In genomic region chr3:98335886-98336285, GRCm38 (mm10) we compare ENCODE assay signal across 9 mouse cellular contexts. TPM values are rescaled to one million over a fixed set of nuclear protein-coding genes. Genes with fewer than 3 reads are reported as not detected.
DNase-seq lines count a peak whose midpoint lies in the region; ATAC-seq and TF ChIP-seq lines count a peak whose summit lies in the region.
"Had no signal": no experiment of that assay in that cellular context is flagged by ENCODE, and none has a peak within 500 bp of the region (broad histone marks: within the 10 kb centered on the region; RNA-seq: fewer than 3 reads in every experiment).

No protein-coding gene starts in this region.

- no peak overlapping the region for H3ac ChIP-seq in myocyte (ENCODE audit: control insufficient read depth, insufficient read length)

- no peaks in the 10 kb centered on the region for H3K27me3 ChIP-seq in embryonic facial prominence, embryonic 13.5 days
- no peaks in the 10 kb centered on the region for H3K27me3 ChIP-seq in embryonic facial prominence, embryonic 10.5 days (replicated peaks; ENCODE audit: low read depth, poor library complexity, severe bottlenecking)
- H3K27me3 ChIP-seq in hindbrain, embryonic 14.5 days (ENCODE audit: control insufficient read depth, insufficient read depth, low read length) = no peaks in the 10 kb centered on the region
- H3K27me3 ChIP-seq in myocyte (ENCODE audit: control insufficient read depth, insufficient read depth, insufficient read length) = no peaks in the 10 kb centered on the region

- WGBS in embryonic facial prominence, embryonic 13.5 days = 61% methylated on average over 7 of the region's 7 CpGs
- WGBS in embryonic facial prominence, embryonic 10.5 days = 83% methylated on average over 7 of the region's 7 CpGs
- 70% methylated on average over 7 of the region's 7 CpGs for WGBS in hindbrain, embryonic 14.5 days

- H3K79me2 ChIP-seq in myocyte (ENCODE audit: control insufficient read depth, insufficient read depth) = peaks cover 53% of the 10 kb centered on the region

- 0 out of 2 replicates have a peak overlapping the region, but pooled peaks have one; percentile 78 for H3K4me2 ChIP-seq in embryonic facial prominence, embryonic 13.5 days
- H3K4me2 ChIP-seq in hindbrain, embryonic 14.5 days (replicated peaks) = peak overlapping the region; percentile 100; the same call in 1 of the 2 replicates
- peak overlapping the region; percentile 88 for H3K4me2 ChIP-seq in myocyte (ENCODE audit: low read depth)
- H3K4me2 ChIP-seq: heart, embryonic 11.5 days had no signal

- intact Hi-C loops in left cerebral cortex, postnatal 25 days (cut with DNase I) = no loop called here

- H3K4me3 ChIP-seq in embryonic facial prominence, embryonic 13.5 days = no peak overlapping the region
- no peak overlapping the region for H3K4me3 ChIP-seq in embryonic facial prominence, embryonic 10.5 days
- no peak overlapping the region for H3K4me3 ChIP-seq in hindbrain, embryonic 14.5 days (replicated peaks; ENCODE audit: low read length)
- H3K4me3 ChIP-seq in myocyte = no peak overlapping the region

- H3K9me3 ChIP-seq in embryonic facial prominence, embryonic 13.5 days = no peaks in the 10 kb centered on the region
- no peaks in the 10 kb centered on the region for H3K9me3 ChIP-seq in embryonic facial prominence, embryonic 10.5 days
- H3K9me3 ChIP-seq in hindbrain, embryonic 14.5 days (ENCODE audit: control insufficient read depth, low read length) = no peaks in the 10 kb centered on the region

- no peak overlapping the region for H3K27ac ChIP-seq in embryonic facial prominence, embryonic 13.5 days
- H3K27ac ChIP-seq in embryonic facial prominence, embryonic 10.5 days (replicated peaks) = no peak overlapping the region
- H3K27ac ChIP-seq in hindbrain, embryonic 14.5 days = no peak overlapping the region

- TF ChIP-seq POLR2A in myocyte (IDR thresholded peaks at IDR 0.05; ENCODE audit: insufficient read length, low read depth) = no peak

- H3K9ac ChIP-seq in embryonic facial prominence, embryonic 13.5 days = 0 out of 2 replicates have a peak overlapping the region, but pooled peaks have one; percentile 12
- no peak overlapping the region for H3K9ac ChIP-seq in hindbrain, embryonic 14.5 days

- ATAC-seq in embryonic facial prominence, embryonic 13.5 days (ENCODE audit: insufficient number of reproducible peaks, insufficient read depth, low FRiP score, low TSS enrichment, low read depth) = no peak
- ATAC-seq in hindbrain, embryonic 14.5 days (ENCODE audit: low FRiP score) = no peak

- no peak for DNase-seq in embryonic facial prominence, embryonic 10.5 days (ENCODE audit: low spot score)
- DNase-seq in CD4-positive helper T cell, adult 2 months (ENCODE audit: low read depth, low spot score) = peak; percentile 35
- DNase-seq in hindbrain, embryonic 14.5 days (ENCODE audit: low spot score) = no peak
- no peak for DNase-seq in left cerebral cortex, postnatal 25 days (ENCODE audit: low spot score in 2 of 2)
- DNase-seq in layer of hippocampus, adult 11-12 months (ENCODE audit: low spot score) = no peak
- no peak for DNase-seq in cerebellum, adult 9-10 months

- peaks cover 41% of the 10 kb centered on the region for H3K4me1 ChIP-seq in embryonic facial prominence, embryonic 13.5 days
- H3K4me1 ChIP-seq in embryonic facial prominence, embryonic 10.5 days = peaks cover 41% of the 10 kb centered on the region
- peaks cover 39% of the 10 kb centered on the region for H3K4me1 ChIP-seq in hindbrain, embryonic 14.5 days (replicated peaks; ENCODE audit: control insufficient read depth, insufficient read depth, low read length)

- peaks cover 39% of the 10 kb centered on the region for H3K36me3 ChIP-seq in embryonic facial prominence, embryonic 13.5 days
- H3K36me3 ChIP-seq in embryonic facial prominence, embryonic 10.5 days (replicated peaks) = peaks cover 44% of the 10 kb centered on the region
- H3K36me3 ChIP-seq in hindbrain, embryonic 14.5 days (replicated peaks; ENCODE audit: control insufficient read depth, insufficient read depth) = no peaks in the 10 kb centered on the region
- peaks cover 44% of the 10 kb centered on the region for H3K36me3 ChIP-seq in myocyte (ENCODE audit: control insufficient read depth, insufficient read depth)

TF ChIP-seq in myocyte, 11 proteins besides CTCF, POLR2A, EP300 and RAD21:
- TF ChIP-seq SRF (IDR thresholded peaks at IDR 0.05; ENCODE audit: control insufficient read depth, insufficient read length, low read depth) (no peak), POLR2AphosphoS2 (IDR thresholded peaks at IDR 0.05; ENCODE audit: insufficient read length, low read depth) (no peak), REST (IDR thresholded peaks at IDR 0.05; ENCODE audit: insufficient read depth, insufficient read length) (no peak), USF1 (IDR thresholded peaks at IDR 0.05; ENCODE audit: low read depth) (no peak), TCF3 (IDR thresholded peaks at IDR 0.05; ENCODE audit: insufficient read length, low read depth) (no peak), TCF12 (IDR thresholded peaks at IDR 0.05; ENCODE audit: insufficient read depth, poor library complexity, severe bottlenecking) (no peak), MYOG (IDR thresholded peaks at IDR 0.05; ENCODE audit: control insufficient read depth in 1 of 3, insufficient read depth in 1 of 3, insufficient read length in 2 of 3, low read depth in 2 of 3) (no peak), MAX (IDR thresholded peaks at IDR 0.05; ENCODE audit: low read depth) (no peak), MYOD1 (IDR thresholded peaks at IDR 0.05; ENCODE audit: control insufficient read depth in 1 of 3, insufficient read length in 2 of 3, low read depth in 2 of 3) (no peak), E2F4 (IDR thresholded peaks at IDR 0.05; ENCODE audit: insufficient read depth) (no peak)
TF ChIP-seq in myocyte: peak in this region for 0.

RNA-seq across cellular contexts. Expression of gene Phgdh, which starts 3.9 kb away (rescaled TPM):
- 229 and 256 TPM in 2 replicates for polyA plus RNA-seq in embryonic facial prominence, embryonic 13.5 days (2015; fragmentation: Nextera tagmentation; extraction: Ambion mirVana)
- 373 and 379 TPM in 2 replicates for polyA plus RNA-seq in embryonic facial prominence, embryonic 10.5 days (2016; fragmentation: Nextera tagmentation; extraction: Ambion mirVana)
- 160 and 173 TPM in 2 replicates for polyA plus RNA-seq in hindbrain, embryonic 14.5 days (2014; fragmentation: Nextera tagmentation; extraction: Ambion mirVana)
- 849 TPM for polyA plus RNA-seq in myocyte (2012; fragmentation: generic; extraction: Trizol)
- total RNA-seq in left cerebral cortex, postnatal 25 days (2021) = 10 to 100 TPM; 51.7 to 54.5 TPM

RNA-seq across cellular contexts. Expression of gene Zfp697, which starts 46.4 kb away (rescaled TPM):
- 7.2 and 8.2 TPM in 2 replicates for polyA plus RNA-seq in embryonic facial prominence, embryonic 13.5 days (2015; fragmentation: Nextera tagmentation; extraction: Ambion mirVana)
- 8.2 and 8.8 TPM in 2 replicates for polyA plus RNA-seq in embryonic facial prominence, embryonic 10.5 days (2016; fragmentation: Nextera tagmentation; extraction: Ambion mirVana)
- polyA plus RNA-seq in hindbrain, embryonic 14.5 days (2014; fragmentation: Nextera tagmentation; extraction: Ambion mirVana) = 20.6 and 21.5 TPM in 2 replicates
- 5.3 TPM for polyA plus RNA-seq in myocyte (2012; fragmentation: generic; extraction: Trizol)
- 10 to 100 TPM; 33.6 to 34.9 TPM for total RNA-seq in left cerebral cortex, postnatal 25 days (2021)

RNA-seq across cellular contexts. Expression of gene Hmgcs2, which starts 55.7 kb away (rescaled TPM):
- 2.6 and 6.4 TPM in 2 replicates for polyA plus RNA-seq in embryonic facial prominence, embryonic 13.5 days (2015; fragmentation: Nextera tagmentation; extraction: Ambion mirVana)
- 1.0 and 1.6 TPM in 2 replicates for polyA plus RNA-seq in embryonic facial prominence, embryonic 10.5 days (2016; fragmentation: Nextera tagmentation; extraction: Ambion mirVana)
- polyA plus RNA-seq in hindbrain, embryonic 14.5 days (2014; fragmentation: Nextera tagmentation; extraction: Ambion mirVana) = 24.6 and 26.8 TPM in 2 replicates
- polyA plus RNA-seq in myocyte (2012; fragmentation: generic; extraction: Trizol) = not detected
- total RNA-seq in left cerebral cortex, postnatal 25 days (2021) = 10 to 100 TPM in 1 of 2 experiments, 1 to 10 TPM in 1; 7.5 to 10.5 TPM
